Mouse (Mus musculus): Measurements from ENCODE around the gene Agmat.

DNA sequence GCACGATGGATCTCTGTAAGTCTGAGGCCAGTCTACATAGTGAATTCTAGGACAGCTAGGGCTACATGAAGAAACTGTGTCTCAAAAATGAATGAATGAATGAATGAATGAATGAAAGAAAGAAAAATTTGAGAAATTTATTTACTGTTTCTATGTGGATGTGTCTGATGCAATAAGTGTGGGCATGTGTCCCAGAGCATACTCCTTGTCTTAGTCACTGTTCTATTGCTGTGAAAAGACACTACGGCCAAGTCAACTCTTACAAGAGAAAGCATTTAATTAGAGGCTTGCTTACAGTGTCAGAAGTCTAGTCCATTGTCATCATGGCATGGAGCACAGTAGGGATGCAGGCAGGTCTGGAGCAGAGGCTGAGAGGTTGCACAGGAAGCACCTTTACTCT is 37.5 kb upstream of the Agmat start:
- no peak for TF ChIP-seq MAX (IDR thresholded peaks at IDR 0.05)
- no peak for TF ChIP-seq USF1 (IDR thresholded peaks at IDR 0.05; ENCODE audit: low read depth)

Measured in C2C12 (cell line).